10 mouse cellular contexts compared by ENCODE assay signal in genomic region chr19:46149091-46149490, GRCm38 (mm10). TPM values are rescaled to one million over a fixed set of nuclear protein-coding genes. Genes with fewer than 3 reads are reported as not detected.
A peak's percentile ranks its signal among the peaks of the same experiment; 100 is the strongest.
DNase-seq lines count a peak whose midpoint lies in the region; ATAC-seq and TF ChIP-seq lines count a peak whose summit lies in the region.
"Had no signal": no experiment of that assay in that cellular context is flagged by ENCODE, and none has a peak within 500 bp of the region (broad histone marks: within the 10 kb centered on the region; RNA-seq: fewer than 3 reads in every experiment).

No protein-coding gene starts in this region.

- peaks cover 70% of the 10 kb centered on the region for H3K27me3 ChIP-seq in kidney, embryonic 15.5 days
- no peaks in the 10 kb centered on the region for H3K27me3 ChIP-seq in kidney, adult 2 months (replicated peaks; ENCODE audit: control insufficient read depth, insufficient read depth, low read length)
- H3K27me3 ChIP-seq in embryonic facial prominence, embryonic 14.5 days (replicated peaks; ENCODE audit: control insufficient read depth, insufficient read depth, low read length), result peaks cover 65% of the 10 kb centered on the region
- peaks cover 55% of the 10 kb centered on the region for H3K27me3 ChIP-seq in intestine, postnatal 0 days (replicated peaks; ENCODE audit: control insufficient read depth, insufficient read depth, low read length)
- no peaks in the 10 kb centered on the region for H3K27me3 ChIP-seq in myocyte (ENCODE audit: control insufficient read depth, insufficient read depth, insufficient read length)

- ATAC-seq in kidney, embryonic 15.5 days (replicated peaks; ENCODE audit: low FRiP score), result no peak
- ATAC-seq in embryonic facial prominence, embryonic 14.5 days (ENCODE audit: low read depth), result no peak
- no peak for ATAC-seq in intestine, postnatal 0 days
- no peak for ATAC-seq in frontal cortex, adult (ENCODE audit: low TSS enrichment)

- H3K9ac ChIP-seq in kidney, embryonic 15.5 days, result no peak overlapping the region
- H3K9ac ChIP-seq in embryonic facial prominence, embryonic 14.5 days (ENCODE audit: low read depth, low read length), result no peak overlapping the region
- no peak overlapping the region for H3K9ac ChIP-seq in intestine, postnatal 0 days (ENCODE audit: low read depth, low read length)

- H3K9me3 ChIP-seq in kidney, embryonic 15.5 days (replicated peaks), result no peaks in the 10 kb centered on the region
- no peaks in the 10 kb centered on the region for H3K9me3 ChIP-seq in embryonic facial prominence, embryonic 14.5 days (ENCODE audit: control insufficient read depth, low read length)
- H3K9me3 ChIP-seq in intestine, postnatal 0 days (ENCODE audit: control insufficient read depth), result no peaks in the 10 kb centered on the region
- H3K9me3 ChIP-seq: G1E had no signal

- peaks cover 17% of the 10 kb centered on the region for H3K79me2 ChIP-seq in myocyte (ENCODE audit: control insufficient read depth, insufficient read depth)

- no peak for TF ChIP-seq CTCF in kidney, adult 2 months (conservative IDR thresholded peaks at IDR 0.05; ENCODE audit: insufficient read depth, insufficient read length, low read depth, low read length)
- TF ChIP-seq CTCF in intestine, postnatal 0 days (IDR thresholded peaks at IDR 0.05; ENCODE audit: low read depth), result no peak

- H3K4me2 ChIP-seq in kidney, embryonic 15.5 days, result peak overlapping the region; percentile 88
- peak overlapping the region; percentile 98 for H3K4me2 ChIP-seq in embryonic facial prominence, embryonic 14.5 days (ENCODE audit: low read depth, low read length)
- H3K4me2 ChIP-seq in intestine, postnatal 0 days (replicated peaks; ENCODE audit: low read depth), result peak overlapping the region; percentile 96
- H3K4me2 ChIP-seq in myocyte (ENCODE audit: low read depth), result peak overlapping the region; percentile 98

- no peak for DNase-seq in kidney, adult 2 months
- no peak for DNase-seq in embryonic facial prominence, embryonic 14.5 days (ENCODE audit: low spot score)
- DNase-seq in kidney, postnatal 4 days, result no peak
- no peak for DNase-seq in cerebellum, adult 11-12 months
- DNase-seq: cerebellum, adult 11 months had no signal

- peak overlapping the region; percentile 56 for H3K4me3 ChIP-seq in kidney, embryonic 15.5 days (replicated peaks)
- H3K4me3 ChIP-seq in kidney, adult 2 months (ENCODE audit: insufficient read depth, low read depth, low read length), result no peak overlapping the region
- peak overlapping the region; percentile 59 for H3K4me3 ChIP-seq in embryonic facial prominence, embryonic 14.5 days (ENCODE audit: low read depth, low read length)
- H3K4me3 ChIP-seq in intestine, postnatal 0 days (ENCODE audit: low read depth, low read length), result peak overlapping the region; percentile 52
- H3K4me3 ChIP-seq in myocyte, result peak overlapping the region; percentile 34

- peaks cover 32% of the 10 kb centered on the region for H3K4me1 ChIP-seq in kidney, embryonic 15.5 days
- H3K4me1 ChIP-seq in kidney, adult 2 months (ENCODE audit: control insufficient read depth, insufficient read depth, low read length), result peaks cover 14% of the 10 kb centered on the region
- H3K4me1 ChIP-seq in embryonic facial prominence, embryonic 14.5 days (ENCODE audit: control insufficient read depth, insufficient read depth, low read length), result peaks cover 19% of the 10 kb centered on the region
- H3K4me1 ChIP-seq in intestine, postnatal 0 days (replicated peaks; ENCODE audit: control insufficient read depth, insufficient read depth, low read length), result no peaks in the 10 kb centered on the region

- no peak overlapping the region for H3K27ac ChIP-seq in kidney, embryonic 15.5 days
- no peak overlapping the region for H3K27ac ChIP-seq in kidney, adult 2 months (ENCODE audit: insufficient read depth, low read depth, low read length)
- 0 out of 2 replicates have a peak overlapping the region, but pooled peaks have one; percentile 15 for H3K27ac ChIP-seq in embryonic facial prominence, embryonic 14.5 days (replicated peaks; ENCODE audit: low read depth, low read length)
- H3K27ac ChIP-seq in intestine, postnatal 0 days (ENCODE audit: low read depth, low read length), result no peak overlapping the region

- no peaks in the 10 kb centered on the region for H3K36me3 ChIP-seq in kidney, embryonic 15.5 days
- no peaks in the 10 kb centered on the region for H3K36me3 ChIP-seq in kidney, adult 2 months (ENCODE audit: control insufficient read depth, insufficient read depth, low read length)
- H3K36me3 ChIP-seq in embryonic facial prominence, embryonic 14.5 days (ENCODE audit: control insufficient read depth, insufficient read depth, low read length), result no peaks in the 10 kb centered on the region
- H3K36me3 ChIP-seq in intestine, postnatal 0 days (ENCODE audit: control insufficient read depth, insufficient read depth), result no peaks in the 10 kb centered on the region
- no peaks in the 10 kb centered on the region for H3K36me3 ChIP-seq in myocyte (ENCODE audit: control insufficient read depth, insufficient read depth)

- no peak for TF ChIP-seq POLR2A in kidney, adult 2 months (IDR thresholded peaks at IDR 0.05; ENCODE audit: low read depth, low read length)
- no peak for TF ChIP-seq POLR2A in myocyte (IDR thresholded peaks at IDR 0.05; ENCODE audit: insufficient read length, low read depth)

- H3ac ChIP-seq in myocyte (ENCODE audit: control insufficient read depth, insufficient read length), result no peak overlapping the region

- 27% methylated on average over 12 of the region's 12 CpGs for WGBS in kidney, embryonic 15.5 days
- WGBS in kidney, adult 2 months, result 38% methylated on average over 12 of the region's 12 CpGs
- 29% methylated on average over 12 of the region's 12 CpGs for WGBS in embryonic facial prominence, embryonic 14.5 days
- WGBS in intestine, postnatal 0 days, result 28% methylated on average over 12 of the region's 12 CpGs

TF ChIP-seq in myocyte, 11 proteins besides CTCF, POLR2A, EP300 and RAD21:
- TF ChIP-seq TCF3 (IDR thresholded peaks at IDR 0.05; ENCODE audit: insufficient read length, low read depth) (no peak), MYOD1 (IDR thresholded peaks at IDR 0.05; ENCODE audit: control insufficient read depth in 1 of 3, insufficient read length in 2 of 3, low read depth in 2 of 3) (peak in 1 of 3 experiments; percentile 26), SRF (IDR thresholded peaks at IDR 0.05; ENCODE audit: control insufficient read depth, insufficient read length, low read depth) (no peak), MAX (IDR thresholded peaks at IDR 0.05; ENCODE audit: low read depth) (no peak)

RNA-seq across cellular contexts. Expression of gene Pitx3, which starts 1.0 kb away (rescaled TPM):
- polyA plus RNA-seq in kidney, embryonic 15.5 days (2015; fragmentation: Nextera tagmentation; extraction: Ambion mirVana), result 0.48 and 0.85 TPM in 2 replicates
- polyA plus RNA-seq in kidney, adult 2 months (2012; rRNA removed), result 0.05 TPM in 1 of 2 replicates, not detected in the other
- polyA plus RNA-seq in embryonic facial prominence, embryonic 14.5 days (2014; fragmentation: Nextera tagmentation; extraction: Ambion mirVana), result 10.5 and 13.1 TPM in 2 replicates
- polyA plus RNA-seq in intestine, postnatal 0 days (2015; fragmentation: Nextera tagmentation; extraction: Ambion mirVana), result not detected in 2 replicates
- 9.3 TPM for polyA plus RNA-seq in myocyte (2012; fragmentation: generic; extraction: Trizol)
- polyA plus RNA-seq: G1E had no signal

RNA-seq across cellular contexts. Expression of gene Gbf1, which starts 3.2 kb away (rescaled TPM):
- polyA plus RNA-seq in kidney, embryonic 15.5 days (2015; fragmentation: Nextera tagmentation; extraction: Ambion mirVana), result 50.7 and 51.0 TPM in 2 replicates
- polyA plus RNA-seq in kidney, adult 2 months (2012; rRNA removed), result 60.8 and 64.7 TPM in 2 replicates
- 57.3 and 60.4 TPM in 2 replicates for polyA plus RNA-seq in embryonic facial prominence, embryonic 14.5 days (2014; fragmentation: Nextera tagmentation; extraction: Ambion mirVana)
- 28.0 and 32.1 TPM in 2 replicates for polyA plus RNA-seq in intestine, postnatal 0 days (2015; fragmentation: Nextera tagmentation; extraction: Ambion mirVana)
- 61.8 TPM for polyA plus RNA-seq in myocyte (2012; fragmentation: generic; extraction: Trizol)

RNA-seq across cellular contexts. Expression of gene Elovl3, which starts 17.4 kb away (rescaled TPM):
- not detected in 2 replicates for polyA plus RNA-seq in kidney, embryonic 15.5 days (2015; fragmentation: Nextera tagmentation; extraction: Ambion mirVana)
- 1.4 and 3.4 TPM in 2 replicates for polyA plus RNA-seq in kidney, adult 2 months (2012; rRNA removed)
- polyA plus RNA-seq in embryonic facial prominence, embryonic 14.5 days (2014; fragmentation: Nextera tagmentation; extraction: Ambion mirVana), result 1.1 and 1.4 TPM in 2 replicates
- polyA plus RNA-seq in intestine, postnatal 0 days (2015; fragmentation: Nextera tagmentation; extraction: Ambion mirVana), result not detected in 2 replicates
- polyA plus RNA-seq in myocyte (2012; fragmentation: generic; extraction: Trizol), result 0.50 TPM
- polyA plus RNA-seq: G1E had no signal
